Mouse (Mus musculus) inflammation-experienced regulatory T-cells, adult 6 months (primary cell): ENCODE data around the gene Tmem72. TPM values are rescaled to one million over a fixed set of nuclear protein-coding genes. Genes with fewer than 3 reads are reported as not detected.
A peak's percentile ranks its signal among the peaks of the same experiment; 100 is the strongest.

ENCODE experiments used
- ATAC-seq: one replicate; pipeline ENCODE4 v1.8.0; 2017
- polyA plus RNA-seq, 3 experiments: library from polyadenylated mRNA; unstranded; fragments of 100-300 nt; shearing (Covaris generic); gene quantifications; one replicate each; pipeline ENCODE4 v1.2.1; 2017

The Tmem72 gene
- polyA plus RNA-seq, 3 experiments from 2014 or later, result 0.03 TPM; not detected in 1

- ATAC-seq, result no peak
These were observed 37.0 kb downstream of the Tmem72 start for GRCm38 (mm10) chr6:116679563-116680288.

- ATAC-seq, result no peak
These were observed 39.4 kb downstream of the Tmem72 start for GRCm38 (mm10) chr6:116677321-116677720.

- no peak for ATAC-seq
These were observed 40.3 kb downstream of the Tmem72 start for GRCm38 (mm10) chr6:116676355-116676913.

- no peak for ATAC-seq
These were observed 42.3 kb downstream of the Tmem72 start for GRCm38 (mm10) chr6:116674283-116674886.

- ATAC-seq, result peak; percentile 77
These were observed 43.0 kb downstream of the Tmem72 start, which contains the start of gene Rassf4 for GRCm38 (mm10) chr6:116673471-116674282. Rassf4 (minus strand) TSS chr6:116673952.

- ATAC-seq, result no peak
These were observed 44.4 kb downstream of the Tmem72 start for GRCm38 (mm10) chr6:116672349-116672748.

GRCm38 (mm10) chr6:116671768-116672167, 44.9 kb downstream of the Tmem72 start:
- ATAC-seq, result no peak

GRCm38 (mm10) chr6:116671031-116671430, 45.7 kb downstream of the Tmem72 start:
- no peak for ATAC-seq

- ATAC-seq, result no peak
These were observed 46.6 kb downstream of the Tmem72 start for GRCm38 (mm10) chr6:116670144-116670543.

- no peak for ATAC-seq
These were observed 47.8 kb downstream of the Tmem72 start for GRCm38 (mm10) chr6:116668682-116669470.

- ATAC-seq, result no peak
These were observed 49.3 kb downstream of the Tmem72 start for GRCm38 (mm10) chr6:116667382-116667781.

- ATAC-seq, result no peak
These were observed 49.8 kb downstream of the Tmem72 start for GRCm38 (mm10) chr6:116666892-116667291.

GRCm38 (mm10) chr6:116666085-116666750, 50.5 kb downstream of the Tmem72 start:
- ATAC-seq, result no peak

GRCm38 (mm10) chr6:116664830-116665229, 51.9 kb downstream of the Tmem72 start:
- ATAC-seq, result no peak

GRCm38 (mm10) chr6:116664031-116664430, 52.7 kb downstream of the Tmem72 start:
- ATAC-seq, result no peak

GRCm38 (mm10) chr6:116663364-116663763, 53.3 kb downstream of the Tmem72 start:
- no peak for ATAC-seq

- ATAC-seq, result peak; percentile 54
These were observed 62.8 kb downstream of the Tmem72 start for GRCm38 (mm10) chr6:116653684-116654454.

GRCm38 (mm10) chr6:116653191-116653590, 63.5 kb downstream of the Tmem72 start:
- ATAC-seq, result no peak

- no peak for ATAC-seq
These were observed 65.1 kb downstream of the Tmem72 start for GRCm38 (mm10) chr6:116651437-116652118.

- no peak for ATAC-seq
These were observed 66.3 kb downstream of the Tmem72 start, which contains the start of gene Depp1 for GRCm38 (mm10) chr6:116650406-116650805. Depp1 (plus strand) TSS chr6:116650609.
